Mouse (Mus musculus) kidney, postnatal 36 days (tissue): ENCODE results near the gene Usp44.

Experiments used
- DNase-seq, 2 experiments: peaks; one replicate each; pipeline ENCODE4 v3.0.0; 2021 to 2022; ENCODE audit warnings: mixed read lengths in 2 of 2

Usp44 gene

GRCm38 (mm10) chr10:93855126-93855525 lies 23.8 kb downstream of the Usp44 start:
- no peak for DNase-seq

- no peak for DNase-seq
These were observed 24.7 kb downstream of the Usp44 start for GRCm38 (mm10) chr10:93856095-93856494.

GRCm38 (mm10) chr10:93868401-93868800 lies 37.0 kb downstream of the Usp44 start:
- no peak for DNase-seq

- DNase-seq, result no peak
These were observed 37.5 kb downstream of the Usp44 start for GRCm38 (mm10) chr10:93868886-93869285.

- DNase-seq, result no peak
These were observed 45.4 kb downstream of the Usp44 start for GRCm38 (mm10) chr10:93876772-93877171.

GRCm38 (mm10) chr10:93878732-93879131 lies 47.4 kb downstream of the Usp44 start:
- no peak for DNase-seq

GRCm38 (mm10) chr10:93881918-93882317 lies 50.6 kb downstream of the Usp44 start:
- DNase-seq, result no peak

GRCm38 (mm10) chr10:93882738-93883364 lies 51.5 kb downstream of the Usp44 start:
- DNase-seq, result no peak

- DNase-seq, result no peak
These were observed 54.6 kb downstream of the Usp44 start for GRCm38 (mm10) chr10:93885839-93886477.

- no peak for DNase-seq
These were observed 57.2 kb downstream of the Usp44 start for GRCm38 (mm10) chr10:93888590-93888934.

GRCm38 (mm10) chr10:93888935-93889578 lies 57.7 kb downstream of the Usp44 start:
- peak; percentile 25 to 66 for DNase-seq

- peak; percentile 91 to 95 for DNase-seq
These were observed 58.2 kb downstream of the Usp44 start for GRCm38 (mm10) chr10:93889579-93889950.

GRCm38 (mm10) chr10:93889976-93890375 lies 58.6 kb downstream of the Usp44 start:
- DNase-seq, result peak in 1 of 2 experiments; percentile 19

- DNase-seq, result no peak
These were observed 59.2 kb downstream of the Usp44 start for GRCm38 (mm10) chr10:93890565-93890964.

- no peak for DNase-seq
These were observed 59.7 kb downstream of the Usp44 start for GRCm38 (mm10) chr10:93891031-93891430.

GRCm38 (mm10) chr10:93892551-93892950 lies 61.2 kb downstream of the Usp44 start:
- DNase-seq, result no peak

- DNase-seq, result no peak
These were observed 65.8 kb downstream of the Usp44 start, which contains the start of gene Metap2 for GRCm38 (mm10) chr10:93897043-93897646. Metap2 (minus strand) TSS chr10:93897093.

- DNase-seq, result peak; percentile 19 to 71
These were observed 67.9 kb downstream of the Usp44 start for GRCm38 (mm10) chr10:93899303-93899702.

- no peak for DNase-seq
These were observed 68.6 kb downstream of the Usp44 start for GRCm38 (mm10) chr10:93899907-93900306.

- DNase-seq, result peak; percentile 20 to 42
These were observed 76.0 kb downstream of the Usp44 start for GRCm38 (mm10) chr10:93907376-93907775.
